12 mouse cellular contexts compared by ENCODE assay signal in genomic region chr2:30429156-30429555, GRCm38 (mm10). TPM values are rescaled to one million over a fixed set of nuclear protein-coding genes. Genes with fewer than 3 reads are reported as not detected.
DNase-seq lines count a peak whose midpoint lies in the region; ATAC-seq and TF ChIP-seq lines count a peak whose summit lies in the region.
"Had no signal": no experiment of that assay in that cellular context is flagged by ENCODE, and none has a peak within 500 bp of the region (broad histone marks: within the 10 kb centered on the region; RNA-seq: fewer than 3 reads in every experiment).

No protein-coding gene starts in this region.

- no peak for TF ChIP-seq CTCF in kidney, adult 2 months (conservative IDR thresholded peaks at IDR 0.05; ENCODE audit: insufficient read depth, insufficient read length, low read depth, low read length)

- H3K4me1 ChIP-seq in kidney, adult 2 months (ENCODE audit: control insufficient read depth, insufficient read depth, low read length), result no peaks in the 10 kb centered on the region
- peaks cover 6% of the 10 kb centered on the region; the same call in 1 of the 2 replicates for H3K4me1 ChIP-seq in kidney, embryonic 15.5 days
- H3K4me1 ChIP-seq: limb, embryonic 10.5 days had no signal

- no peak overlapping the region for H3ac ChIP-seq in myocyte (ENCODE audit: control insufficient read depth, insufficient read length)

- no peak for TF ChIP-seq POLR2A in kidney, adult 2 months (IDR thresholded peaks at IDR 0.05; ENCODE audit: low read depth, low read length)
- TF ChIP-seq POLR2A in myocyte (IDR thresholded peaks at IDR 0.05; ENCODE audit: insufficient read length, low read depth), result no peak

- no peak for ATAC-seq in kidney, embryonic 15.5 days (replicated peaks; ENCODE audit: low FRiP score)
- ATAC-seq: forebrain, embryonic 16.5 days had no signal

- H3K27ac ChIP-seq in kidney, adult 2 months (ENCODE audit: insufficient read depth, low read depth, low read length), result no peak overlapping the region
- no peak overlapping the region for H3K27ac ChIP-seq in kidney, embryonic 15.5 days
- H3K27ac ChIP-seq: limb, embryonic 10.5 days; macrophage had no signal

- H3K4me3 ChIP-seq in kidney, adult 2 months (ENCODE audit: insufficient read depth, low read depth, low read length), result no peak overlapping the region
- H3K4me3 ChIP-seq in kidney, embryonic 15.5 days (replicated peaks), result no peak overlapping the region
- no peak overlapping the region for H3K4me3 ChIP-seq in myocyte
- H3K4me3 ChIP-seq: limb, embryonic 10.5 days had no signal

- peaks cover 6% of the 10 kb centered on the region for H3K36me3 ChIP-seq in kidney, adult 2 months (ENCODE audit: control insufficient read depth, insufficient read depth, low read length)
- H3K36me3 ChIP-seq in kidney, embryonic 15.5 days, result peaks cover 81% of the 10 kb centered on the region
- peaks cover 30% of the 10 kb centered on the region for H3K36me3 ChIP-seq in myocyte (ENCODE audit: control insufficient read depth, insufficient read depth)

- DNase-seq in kidney, adult 2 months, result peak; percentile 52
- peak; percentile 87 for DNase-seq in adrenal gland, postnatal 10 days
- DNase-seq in gastrocnemius, postnatal 25 days, result peak; percentile 73
- DNase-seq in frontal cortex, postnatal 10 days (ENCODE audit: low spot score in 2 of 2), result no peak
- DNase-seq in urinary bladder, postnatal 25 days (ENCODE audit: low spot score), result no peak
- DNase-seq: right cerebral cortex, postnatal 25 days had no signal

- peaks cover 11% of the 10 kb centered on the region for H3K79me2 ChIP-seq in myocyte (ENCODE audit: control insufficient read depth, insufficient read depth)

- H3K9ac ChIP-seq in kidney, embryonic 15.5 days, result no peak overlapping the region

- no peaks in the 10 kb centered on the region for H3K9me3 ChIP-seq in kidney, embryonic 15.5 days (replicated peaks)
- H3K9me3 ChIP-seq: G1E; limb, embryonic 10.5 days had no signal

- no peak overlapping the region for H3K4me2 ChIP-seq in kidney, embryonic 15.5 days
- no peak overlapping the region for H3K4me2 ChIP-seq in myocyte (ENCODE audit: low read depth)

- H3K27me3 ChIP-seq in kidney, adult 2 months (replicated peaks; ENCODE audit: control insufficient read depth, insufficient read depth, low read length), result no peaks in the 10 kb centered on the region
- no peaks in the 10 kb centered on the region for H3K27me3 ChIP-seq in kidney, embryonic 15.5 days
- H3K27me3 ChIP-seq in myocyte (ENCODE audit: control insufficient read depth, insufficient read depth, insufficient read length), result no peaks in the 10 kb centered on the region

TF ChIP-seq in myocyte, 11 proteins besides CTCF, POLR2A, EP300 and RAD21:
- TF ChIP-seq TCF12 (IDR thresholded peaks at IDR 0.05; ENCODE audit: insufficient read depth, poor library complexity, severe bottlenecking), result peak; percentile 20
- TF ChIP-seq TCF3 (IDR thresholded peaks at IDR 0.05; ENCODE audit: insufficient read length, low read depth), result no peak
- peak; percentile 67; the same call in 1 of the 2 replicates for TF ChIP-seq CEBPB (IDR thresholded peaks at IDR 0.05; ENCODE audit: insufficient read depth, poor library complexity, severe bottlenecking)
- no peak for TF ChIP-seq E2F4 (IDR thresholded peaks at IDR 0.05; ENCODE audit: insufficient read depth)
- no peak for TF ChIP-seq USF1 (IDR thresholded peaks at IDR 0.05; ENCODE audit: low read depth)
- TF ChIP-seq REST (IDR thresholded peaks at IDR 0.05; ENCODE audit: insufficient read depth, insufficient read length), result no peak
- peak in 2 of 3 experiments; percentile 32 to 55 for TF ChIP-seq MYOD1 (IDR thresholded peaks at IDR 0.05; ENCODE audit: control insufficient read depth in 1 of 3, insufficient read length in 2 of 3, low read depth in 2 of 3)
- TF ChIP-seq MYOG (IDR thresholded peaks at IDR 0.05; ENCODE audit: control insufficient read depth in 1 of 3, insufficient read depth in 1 of 3, insufficient read length in 2 of 3, low read depth in 2 of 3), result peak in 2 of 3 experiments; percentile 57 to 73
- no peak for TF ChIP-seq MAX (IDR thresholded peaks at IDR 0.05; ENCODE audit: low read depth)

RNA-seq across cellular contexts. Expression of gene Ptpa, which starts 13.3 kb away (rescaled TPM):
- 132 and 176 TPM in 2 replicates for polyA plus RNA-seq in kidney, adult 2 months (2012; rRNA removed)
- 162 and 175 TPM in 2 replicates for polyA plus RNA-seq in kidney, embryonic 15.5 days (2015; fragmentation: Nextera tagmentation; extraction: Ambion mirVana)
- total RNA-seq in adrenal gland, postnatal 10 days (2021), result 100 to 1,000 TPM; 152 to 170 TPM
- total RNA-seq in gastrocnemius, postnatal 25 days (2021), result 10 to 100 TPM; 67.1 to 68.5 TPM
- 151 TPM for polyA plus RNA-seq in myocyte (2012; fragmentation: generic; extraction: Trizol)

RNA-seq across cellular contexts. Expression of gene Crat, which starts 13.5 kb away (rescaled TPM):
- 214 and 254 TPM in 2 replicates for polyA plus RNA-seq in kidney, adult 2 months (2012; rRNA removed)
- 27.2 and 30.9 TPM in 2 replicates for polyA plus RNA-seq in kidney, embryonic 15.5 days (2015; fragmentation: Nextera tagmentation; extraction: Ambion mirVana)
- 100 to 1,000 TPM; 317 to 355 TPM for total RNA-seq in adrenal gland, postnatal 10 days (2021)
- total RNA-seq in gastrocnemius, postnatal 25 days (2021), result 100 to 1,000 TPM; 315 to 363 TPM
- 42.2 TPM for polyA plus RNA-seq in myocyte (2012; fragmentation: generic; extraction: Trizol)

RNA-seq across cellular contexts. Expression of gene Dolpp1, which starts 37.1 kb away (rescaled TPM):
- polyA plus RNA-seq in kidney, adult 2 months (2012; rRNA removed), result 30.6 and 36.4 TPM in 2 replicates
- 36.9 and 37.7 TPM in 2 replicates for polyA plus RNA-seq in kidney, embryonic 15.5 days (2015; fragmentation: Nextera tagmentation; extraction: Ambion mirVana)
- total RNA-seq in adrenal gland, postnatal 10 days (2021), result 10 to 100 TPM; 14.5 to 23.6 TPM
- 1 to 10 TPM; 5.2 to 6.8 TPM for total RNA-seq in gastrocnemius, postnatal 25 days (2021)
- 15.7 TPM for polyA plus RNA-seq in myocyte (2012; fragmentation: generic; extraction: Trizol)

RNA-seq across cellular contexts. Expression of gene Ier5l, which starts 44.9 kb away (rescaled TPM):
- 9.9 and 16.1 TPM in 2 replicates for polyA plus RNA-seq in kidney, adult 2 months (2012; rRNA removed)
- polyA plus RNA-seq in kidney, embryonic 15.5 days (2015; fragmentation: Nextera tagmentation; extraction: Ambion mirVana), result 3.3 and 3.5 TPM in 2 replicates
- total RNA-seq in adrenal gland, postnatal 10 days (2021), result 1 to 10 TPM; 5.9 to 8.4 TPM
- 1 to 10 TPM; 2.1 to 2.5 TPM for total RNA-seq in gastrocnemius, postnatal 25 days (2021)
- 20.5 TPM for polyA plus RNA-seq in myocyte (2012; fragmentation: generic; extraction: Trizol)
- total RNA-seq: G1E had no signal
- polyA plus RNA-seq: G1E had no signal

Comparison
In these comparisons a context has a peak if more than half of its experiments do, and no peak if none do; other contexts are left out.
1. DNase-seq: peak in kidney, adult 2 months (single experiment), adrenal gland, postnatal 10 days (single experiment) and gastrocnemius, postnatal 25 days (single experiment); none in frontal cortex, postnatal 10 days (0 of 2) and urinary bladder, postnatal 25 days (single experiment).